Mouse (Mus musculus): ENCODE data around the gene Bmp2k. TPM values are rescaled to one million over a fixed set of nuclear protein-coding genes. Genes with fewer than 3 reads are reported as not detected.
"Not testable (repeated sequence)": the region's sequence is repeated elsewhere in the genome, so short reads cannot be mapped to it uniquely, and the experiment has no call there.

Bmp2k gene
- polyA plus RNA-seq, 1 experiment, result 6.6 TPM

DNA sequence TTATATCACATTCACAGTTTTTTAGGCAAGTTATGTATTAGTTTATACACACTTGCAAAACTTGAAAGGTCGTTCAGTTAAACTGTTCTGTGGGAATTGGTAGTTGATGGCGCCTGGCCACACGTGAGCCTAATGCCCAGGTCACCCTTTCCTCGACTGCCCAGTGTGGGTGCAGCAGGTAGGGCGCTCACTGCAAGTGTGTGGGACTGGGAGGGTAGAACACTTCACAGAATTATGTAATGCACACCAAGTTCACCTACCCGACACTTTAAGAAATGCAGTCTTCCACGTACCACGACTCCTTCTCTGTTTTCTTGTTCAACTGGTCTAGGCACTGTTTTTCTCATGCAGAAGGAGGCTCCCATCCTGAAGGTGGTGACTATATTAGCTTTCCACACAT, 30.5 kb downstream of the Bmp2k start:
- H3K4me3 ChIP-seq (ENCODE audit: control insufficient read depth, low read depth, low read length), result no peak overlapping the region
- H3K27ac ChIP-seq (ENCODE audit: control insufficient read depth, insufficient read depth, low read depth, low read length), result no peak overlapping the region
- H3K27me3 ChIP-seq (ENCODE audit: control insufficient read depth, insufficient read depth, low read length), result no peaks in the 10 kb centered on the region
- no peak for TF ChIP-seq POLR2A (IDR thresholded peaks at IDR 0.05; ENCODE audit: control insufficient read depth, low read depth, low read length)
- no peak for TF ChIP-seq CTCF (IDR thresholded peaks at IDR 0.05; ENCODE audit: control insufficient read depth, insufficient read depth, insufficient replicate concordance, low read depth, low read length)
- no peaks in the 10 kb centered on the region; the same call in 1 of the 2 replicates for H3K36me3 ChIP-seq (ENCODE audit: control insufficient read depth, insufficient read depth, low read length)
- H3K4me1 ChIP-seq (ENCODE audit: control insufficient read depth, insufficient read depth, low read length), result no peaks in the 10 kb centered on the region

GRCm38 (mm10) chr5:97028840-97029239, 31.4 kb downstream of the Bmp2k start:
- not testable (repeated sequence) for H3K4me3 ChIP-seq (ENCODE audit: control insufficient read depth, low read depth, low read length); H3K4me1 ChIP-seq (ENCODE audit: control insufficient read depth, insufficient read depth, low read length); H3K27me3 ChIP-seq (ENCODE audit: control insufficient read depth, insufficient read depth, low read length); H3K36me3 ChIP-seq (ENCODE audit: control insufficient read depth, insufficient read depth, low read length); H3K27ac ChIP-seq (ENCODE audit: control insufficient read depth, insufficient read depth, low read depth, low read length)

DNA sequence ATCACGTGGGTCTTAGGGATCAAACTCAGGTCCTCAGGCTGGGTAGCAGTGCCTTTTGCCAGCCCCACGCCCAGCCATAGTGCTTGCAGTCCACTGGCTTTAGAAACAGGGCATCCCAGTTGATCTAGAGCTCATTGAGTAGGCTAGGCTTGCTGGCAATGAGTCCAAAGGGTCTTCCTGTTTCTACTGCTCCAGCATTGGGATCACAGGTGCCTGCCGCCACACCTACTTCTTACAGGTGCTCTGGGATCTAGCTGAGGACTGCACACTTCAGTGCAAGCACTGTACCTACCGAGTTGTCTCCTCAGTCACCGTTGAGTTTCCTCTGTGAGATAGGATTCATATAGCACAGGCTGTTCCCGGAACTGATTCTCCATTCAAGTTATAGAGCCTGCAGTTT, 34.3 kb downstream of the Bmp2k start:
- no peak for TF ChIP-seq CTCF (IDR thresholded peaks at IDR 0.05; ENCODE audit: control insufficient read depth, insufficient read depth, insufficient replicate concordance, low read depth, low read length)
- no peak for TF ChIP-seq POLR2A (IDR thresholded peaks at IDR 0.05; ENCODE audit: control insufficient read depth, low read depth, low read length)

GRCm38 (mm10) chr5:97045260-97045659, 47.8 kb downstream of the Bmp2k start:
- TF ChIP-seq CTCF (IDR thresholded peaks at IDR 0.05; ENCODE audit: control insufficient read depth, insufficient read depth, insufficient replicate concordance, low read depth, low read length) (no peak), POLR2A (IDR thresholded peaks at IDR 0.05; ENCODE audit: control insufficient read depth, low read depth, low read length) (no peak)
- no peak overlapping the region for H3K4me3 ChIP-seq (ENCODE audit: control insufficient read depth, low read depth, low read length)
- H3K27me3 ChIP-seq (ENCODE audit: control insufficient read depth, insufficient read depth, low read length), result no peaks in the 10 kb centered on the region
- no peaks in the 10 kb centered on the region for H3K4me1 ChIP-seq (ENCODE audit: control insufficient read depth, insufficient read depth, low read length)
- H3K27ac ChIP-seq (ENCODE audit: control insufficient read depth, insufficient read depth, low read depth, low read length), result no peak overlapping the region
- H3K36me3 ChIP-seq (ENCODE audit: control insufficient read depth, insufficient read depth, low read length), result no peaks in the 10 kb centered on the region; the same call in none of the 2 replicates

More for the DNA sequence above, 34.3 kb downstream of the Bmp2k start:
- no peaks in the 10 kb centered on the region; the same call in 1 of the 2 replicates for H3K36me3 ChIP-seq (ENCODE audit: control insufficient read depth, insufficient read depth, low read length)
- no peaks in the 10 kb centered on the region for H3K4me1 ChIP-seq (ENCODE audit: control insufficient read depth, insufficient read depth, low read length)
- no peak overlapping the region for H3K27ac ChIP-seq (ENCODE audit: control insufficient read depth, insufficient read depth, low read depth, low read length)
- H3K27me3 ChIP-seq (ENCODE audit: control insufficient read depth, insufficient read depth, low read length), result no peaks in the 10 kb centered on the region
- no peak overlapping the region for H3K4me3 ChIP-seq (ENCODE audit: control insufficient read depth, low read depth, low read length)

- H3K4me1 ChIP-seq (ENCODE audit: control insufficient read depth, insufficient read depth, low read length), result no peaks in the 10 kb centered on the region
- no peaks in the 10 kb centered on the region; the same call in 1 of the 2 replicates for H3K36me3 ChIP-seq (ENCODE audit: control insufficient read depth, insufficient read depth, low read length)
Observed at GRCm38 (mm10) chr5:97046680-97047079, 49.2 kb downstream of the Bmp2k start.

DNA sequence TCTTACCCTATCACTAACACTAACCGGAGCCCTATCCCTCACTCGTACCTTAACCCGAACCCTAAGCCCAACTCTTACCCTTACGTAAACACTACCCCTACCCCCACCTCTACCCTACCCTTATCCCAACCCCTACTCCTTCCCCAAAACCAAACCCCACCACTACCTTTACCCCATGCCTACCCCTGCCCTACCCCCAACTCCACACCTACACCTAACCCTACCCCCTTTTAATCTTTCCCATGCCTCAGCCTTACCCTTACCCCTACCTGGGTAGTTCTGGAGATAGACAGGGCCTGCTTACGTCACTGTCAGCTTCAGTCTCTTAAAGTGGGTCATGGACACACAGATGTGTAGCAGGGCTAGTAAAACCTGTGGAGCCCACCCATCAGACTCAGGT, 51.4 kb downstream of the Bmp2k start:
- H3K27me3 ChIP-seq (ENCODE audit: control insufficient read depth, insufficient read depth, low read length), result no peaks in the 10 kb centered on the region
- H3K4me3 ChIP-seq (ENCODE audit: control insufficient read depth, low read depth, low read length), result no peak overlapping the region
- no peak for TF ChIP-seq CTCF (IDR thresholded peaks at IDR 0.05; ENCODE audit: control insufficient read depth, insufficient read depth, insufficient replicate concordance, low read depth, low read length)
- no peak for TF ChIP-seq POLR2A (IDR thresholded peaks at IDR 0.05; ENCODE audit: control insufficient read depth, low read depth, low read length)
- no peak overlapping the region for H3K27ac ChIP-seq (ENCODE audit: control insufficient read depth, insufficient read depth, low read depth, low read length)
- H3K36me3 ChIP-seq (ENCODE audit: control insufficient read depth, insufficient read depth, low read length), result no peaks in the 10 kb centered on the region; the same call in 1 of the 2 replicates
- H3K4me1 ChIP-seq (ENCODE audit: control insufficient read depth, insufficient read depth, low read length), result no peaks in the 10 kb centered on the region

More at GRCm38 (mm10) chr5:97046680-97047079, 49.2 kb downstream of the Bmp2k start:
- H3K4me3 ChIP-seq (ENCODE audit: control insufficient read depth, low read depth, low read length), result no peak overlapping the region
- no peak for TF ChIP-seq POLR2A (IDR thresholded peaks at IDR 0.05; ENCODE audit: control insufficient read depth, low read depth, low read length)
- no peaks in the 10 kb centered on the region for H3K27me3 ChIP-seq (ENCODE audit: control insufficient read depth, insufficient read depth, low read length)
- no peak overlapping the region for H3K27ac ChIP-seq (ENCODE audit: control insufficient read depth, insufficient read depth, low read depth, low read length)

GRCm38 (mm10) chr5:97054166-97054565, 56.7 kb downstream of the Bmp2k start:
- TF ChIP-seq POLR2A (IDR thresholded peaks at IDR 0.05; ENCODE audit: control insufficient read depth, low read depth, low read length), result no peak
- H3K4me3 ChIP-seq (ENCODE audit: control insufficient read depth, low read depth, low read length), result no peak overlapping the region
- H3K27me3 ChIP-seq (ENCODE audit: control insufficient read depth, insufficient read depth, low read length), result no peaks in the 10 kb centered on the region
- no peak overlapping the region for H3K27ac ChIP-seq (ENCODE audit: control insufficient read depth, insufficient read depth, low read depth, low read length)
- no peaks in the 10 kb centered on the region for H3K36me3 ChIP-seq (ENCODE audit: control insufficient read depth, insufficient read depth, low read length)
- H3K4me1 ChIP-seq (ENCODE audit: control insufficient read depth, insufficient read depth, low read length), result no peaks in the 10 kb centered on the region

GRCm38 (mm10) chr5:97054801-97055200, 57.3 kb downstream of the Bmp2k start:
- Histone ChIP-seq H3K4me1 (ENCODE audit: control insufficient read depth, insufficient read depth, low read length) (no peaks in the 10 kb centered on the region), H3K27me3 (ENCODE audit: control insufficient read depth, insufficient read depth, low read length) (no peaks in the 10 kb centered on the region), H3K27ac (ENCODE audit: control insufficient read depth, insufficient read depth, low read depth, low read length) (no peak overlapping the region), H3K4me3 (ENCODE audit: control insufficient read depth, low read depth, low read length) (no peak overlapping the region), H3K36me3 (ENCODE audit: control insufficient read depth, insufficient read depth, low read length) (no peaks in the 10 kb centered on the region)
- TF ChIP-seq CTCF (IDR thresholded peaks at IDR 0.05; ENCODE audit: control insufficient read depth, insufficient read depth, insufficient replicate concordance, low read depth, low read length) (no peak), POLR2A (IDR thresholded peaks at IDR 0.05; ENCODE audit: control insufficient read depth, low read depth, low read length) (no peak)
